Mouse (Mus musculus): Measurements from ENCODE around the gene Slc12a5. TPM values are rescaled to one million over a fixed set of nuclear protein-coding genes. Genes with fewer than 3 reads are reported as not detected.

Gene Slc12a5
- 8.4 and 8.7 TPM in 2 replicates for total RNA-seq (2021)
- long read RNA-seq, experiment 1, partial matches to known transcripts: 0 of 5 reads
- long read RNA-seq, experiment 1, other reads (novel, unspliced or antisense): 5 of 5 reads
- long read RNA-seq, experiment 2, partial matches to known transcripts: 1 of 3 reads
- long read RNA-seq, experiment 2, other reads (novel, unspliced or antisense): 2 of 3 reads

DNA sequence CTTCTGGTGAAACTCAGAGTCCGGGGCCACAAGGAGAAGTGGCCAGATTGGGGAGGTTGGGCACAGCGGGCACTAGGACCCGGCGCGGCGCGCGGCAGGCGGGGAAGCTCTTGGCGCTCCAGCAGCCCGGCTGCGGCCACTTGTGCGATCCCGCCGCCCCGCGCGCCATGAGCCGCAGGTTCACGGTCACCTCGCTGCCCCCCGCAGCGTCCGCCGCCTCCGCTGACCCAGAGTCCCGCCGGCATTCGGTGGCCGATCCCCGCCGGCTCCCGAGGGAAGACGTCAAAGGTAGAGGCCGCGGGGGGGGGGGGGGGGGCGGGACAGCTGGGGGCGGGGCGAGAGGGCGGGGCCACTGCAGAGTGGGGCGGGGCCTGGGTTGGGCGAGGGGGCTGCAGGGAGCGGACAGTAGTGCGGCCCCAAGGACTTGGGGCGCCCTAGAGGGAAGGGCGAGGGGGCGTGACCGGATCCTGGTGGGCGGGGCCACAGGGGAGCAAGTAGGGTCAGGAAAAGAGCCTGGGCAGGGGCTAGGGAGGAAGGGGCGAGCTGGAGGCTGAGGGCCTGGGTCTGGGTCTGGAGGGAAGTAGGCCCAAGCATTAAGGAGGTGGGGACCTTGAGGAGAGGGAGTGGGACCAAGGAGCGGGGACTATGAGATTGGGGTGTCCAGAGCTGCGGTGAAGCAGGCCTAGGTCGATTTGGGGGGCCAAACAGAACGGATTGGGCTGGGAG, at the start of gene Slc12a5:
Gene Slc12a5 (plus strand): TSS at position 87 of the 726 bp plus-strand sequence.
- DNase-seq: peak; percentile 86

DNA sequence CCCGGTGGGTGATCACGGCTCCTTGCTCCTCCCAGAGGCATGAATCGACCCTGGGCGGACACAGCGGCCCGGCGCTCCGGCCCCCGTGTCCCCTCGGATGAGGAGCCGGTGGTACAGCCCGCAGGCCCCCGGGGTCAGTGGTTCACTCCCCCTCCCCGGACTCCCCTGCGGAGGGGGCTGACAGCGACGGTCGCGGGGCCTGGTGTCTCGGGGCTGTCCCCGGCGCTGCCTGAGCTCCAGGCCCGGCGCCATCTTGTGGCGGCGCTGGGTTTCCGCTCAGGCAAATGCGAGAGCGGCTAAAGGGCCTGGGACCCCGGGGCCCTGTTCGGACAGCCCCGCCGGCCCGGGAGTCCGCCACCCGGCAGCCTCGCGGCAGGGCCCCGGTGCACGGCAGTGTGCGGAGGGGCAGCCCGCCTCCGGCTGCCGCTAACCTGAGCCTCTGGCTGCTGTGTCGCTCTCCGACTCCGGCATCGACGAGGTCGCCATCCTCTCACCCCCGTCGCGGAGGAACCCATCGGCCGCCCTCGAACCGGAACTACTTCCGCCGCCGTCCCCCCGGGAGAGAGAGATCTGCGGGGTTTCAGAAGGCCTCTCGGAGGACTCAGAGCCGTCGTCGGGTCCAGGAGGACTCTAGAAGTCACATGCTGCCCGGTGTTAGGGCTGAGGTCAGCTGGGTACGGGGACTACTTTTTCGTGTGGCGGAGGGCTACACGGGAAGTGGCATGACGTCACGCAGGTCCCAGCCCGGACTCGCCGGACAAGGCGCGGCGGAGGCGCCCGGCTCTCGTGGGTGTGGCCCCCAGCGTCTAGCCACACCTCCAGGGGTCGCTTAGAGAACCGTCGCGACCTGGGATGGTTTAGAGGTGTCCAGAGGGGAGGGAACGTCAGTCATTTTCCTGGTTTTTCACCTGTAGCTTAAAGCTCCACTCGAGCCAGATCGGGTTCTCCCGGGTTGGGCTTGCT, 49.2 kb upstream of the Slc12a5 start, which contains the start of gene Zfp335:
Gene Zfp335 (minus strand): TSS at position 672 of the 963 bp plus-strand sequence.
- DNase-seq: peak; percentile 97

DNA sequence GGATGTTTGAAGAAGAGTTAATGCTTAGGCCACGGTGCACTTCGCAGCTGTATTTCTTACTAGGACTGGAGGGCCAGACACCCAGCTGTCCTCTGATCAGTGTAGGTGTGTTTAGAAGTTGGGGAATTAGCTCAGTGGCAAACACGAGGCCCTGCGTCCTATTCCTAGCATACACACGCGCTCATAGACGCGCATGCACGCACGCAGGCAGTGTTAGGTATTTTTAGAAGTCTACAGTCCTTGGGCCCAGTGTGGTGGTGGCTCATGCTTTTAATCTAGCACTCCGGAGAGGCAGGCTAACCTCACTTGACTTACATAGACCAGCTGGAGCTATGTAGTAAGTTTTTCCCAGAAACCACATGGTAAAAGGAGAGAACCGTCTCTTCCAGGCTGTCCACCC, 48.5 kb upstream of the Slc12a5 start:
- peak; percentile 71 for DNase-seq

DNA sequence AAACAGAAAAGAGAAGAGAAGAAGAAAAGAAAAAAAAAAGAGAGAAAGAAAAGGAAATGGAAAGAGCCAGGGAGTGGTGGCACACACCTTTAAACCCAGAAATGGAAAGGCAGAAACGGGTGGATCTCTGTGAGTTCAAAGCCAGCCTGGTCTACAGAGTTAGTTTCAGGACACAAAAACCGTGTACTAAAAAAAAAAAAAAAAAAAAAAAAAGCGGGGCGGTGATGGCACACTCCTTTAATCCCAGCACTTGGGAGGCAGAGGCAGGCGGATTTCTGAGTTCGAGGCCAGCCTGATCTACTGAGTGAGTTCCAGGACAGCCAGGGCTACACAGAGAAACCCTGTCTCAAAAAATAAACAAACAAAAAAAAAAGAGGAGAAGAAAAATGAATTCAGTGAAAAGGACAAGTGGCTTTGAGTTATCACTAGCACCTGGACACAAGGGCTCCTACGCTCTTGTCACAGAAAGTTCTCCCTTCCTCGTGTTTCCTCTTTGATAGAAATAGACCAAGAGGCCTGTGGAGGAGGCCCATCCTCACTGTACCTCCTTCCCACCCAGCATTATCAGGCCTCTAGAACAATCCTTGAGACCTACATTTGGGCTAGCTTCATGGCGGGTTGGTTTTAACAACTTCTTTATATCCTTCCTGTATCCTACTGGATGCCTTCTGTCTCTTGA, 47.7 kb upstream of the Slc12a5 start:
- DNase-seq: no peak

DNA sequence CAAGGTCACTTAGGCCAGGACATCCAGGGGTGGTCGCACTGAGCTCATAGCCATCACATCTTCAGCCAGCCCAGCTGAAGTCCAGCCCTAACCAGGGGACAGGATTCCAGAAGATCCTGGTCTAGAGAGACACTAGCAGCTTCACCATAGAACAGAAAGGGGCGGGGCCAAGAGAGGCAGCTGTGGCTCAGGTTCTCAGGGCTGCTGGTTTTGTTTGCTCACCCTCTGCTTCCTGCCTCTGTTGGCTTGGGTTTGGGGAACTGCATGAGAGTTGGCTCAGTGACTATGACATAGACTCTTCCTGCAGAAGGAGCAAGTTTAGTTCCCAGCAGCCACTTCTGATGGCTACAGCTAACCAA, 47.2 kb upstream of the Slc12a5 start:
- DNase-seq: peak; percentile 55

DNA sequence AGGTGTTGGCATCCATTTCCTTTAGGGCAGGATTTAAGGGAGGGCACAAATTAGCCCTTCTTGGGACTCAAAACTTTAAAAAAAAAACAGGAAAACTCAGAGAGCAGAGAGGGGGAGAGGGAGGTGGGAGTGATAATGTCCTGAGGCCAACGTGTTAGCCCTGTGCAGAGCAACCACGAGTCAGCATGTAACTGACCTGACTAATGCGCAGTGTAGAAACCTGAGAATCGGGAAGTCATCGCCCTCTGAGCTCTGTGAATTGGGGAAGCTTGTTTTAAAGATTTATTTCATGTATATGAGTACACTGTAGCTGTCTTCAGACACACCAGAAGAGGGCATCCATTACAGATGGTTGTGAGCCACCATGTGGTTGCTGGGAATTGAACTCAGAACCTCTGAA, 43.8 kb upstream of the Slc12a5 start:
- no peak for DNase-seq

DNA sequence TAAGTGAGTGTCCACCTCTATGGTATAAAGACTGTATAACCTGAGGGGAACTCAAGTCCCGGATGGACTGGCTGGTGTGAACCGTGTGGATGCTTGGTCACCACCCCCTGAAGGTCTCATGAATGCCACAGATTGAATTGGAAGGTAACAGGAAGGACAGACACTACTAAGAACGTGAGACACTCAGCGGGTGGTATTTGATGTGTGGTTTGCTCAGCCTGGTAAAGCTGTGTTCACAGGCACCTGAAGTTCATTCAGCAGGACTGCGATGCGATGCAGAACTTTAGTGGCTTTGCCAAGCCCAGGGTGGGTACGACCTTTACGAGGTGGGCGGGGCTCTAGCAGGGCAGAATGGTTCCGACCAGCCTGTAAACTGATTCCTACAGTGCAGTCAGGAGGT, 43.2 kb upstream of the Slc12a5 start:
- DNase-seq: no peak

DNA sequence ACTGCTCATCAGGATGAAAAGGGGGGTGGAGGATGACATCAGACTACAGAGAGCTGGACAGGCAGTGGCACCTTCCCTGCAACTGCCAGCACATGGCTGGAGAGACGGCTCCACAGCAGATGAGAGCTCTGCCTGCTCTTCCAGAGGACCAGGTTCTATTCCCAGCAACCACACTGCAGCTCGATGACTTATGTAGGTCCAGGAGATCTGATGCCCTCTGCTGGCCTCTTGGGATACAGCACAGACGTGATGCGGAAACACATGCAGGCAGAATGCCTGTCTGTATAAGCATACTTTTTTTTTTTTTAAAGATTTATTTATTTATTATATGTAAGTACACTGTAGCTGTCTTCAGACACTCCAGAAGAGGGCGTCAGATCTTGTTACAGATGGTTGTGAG, 42.3 kb upstream of the Slc12a5 start:
- DNase-seq: peak; percentile 53

DNA sequence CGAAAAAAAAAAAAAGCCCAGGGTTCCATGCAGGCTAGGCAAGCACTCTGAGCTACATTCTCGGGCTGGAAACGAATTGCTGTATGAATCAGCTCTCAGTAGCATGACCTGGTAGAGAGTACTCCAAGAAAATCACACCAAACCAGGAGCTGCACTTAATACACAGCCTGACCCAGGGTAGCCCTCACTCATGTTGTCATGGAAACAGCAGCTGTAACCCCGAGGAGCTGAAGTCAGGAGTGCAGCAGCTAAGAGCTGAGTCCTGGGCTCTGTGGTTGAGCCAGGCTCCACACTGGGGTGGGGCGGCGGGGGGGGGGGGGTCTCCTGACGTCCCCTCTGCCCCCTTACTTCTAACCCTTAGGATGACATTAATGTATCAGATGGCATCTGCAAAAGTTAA, 38.6 kb upstream of the Slc12a5 start:
- peak; percentile 38 for DNase-seq

DNA sequence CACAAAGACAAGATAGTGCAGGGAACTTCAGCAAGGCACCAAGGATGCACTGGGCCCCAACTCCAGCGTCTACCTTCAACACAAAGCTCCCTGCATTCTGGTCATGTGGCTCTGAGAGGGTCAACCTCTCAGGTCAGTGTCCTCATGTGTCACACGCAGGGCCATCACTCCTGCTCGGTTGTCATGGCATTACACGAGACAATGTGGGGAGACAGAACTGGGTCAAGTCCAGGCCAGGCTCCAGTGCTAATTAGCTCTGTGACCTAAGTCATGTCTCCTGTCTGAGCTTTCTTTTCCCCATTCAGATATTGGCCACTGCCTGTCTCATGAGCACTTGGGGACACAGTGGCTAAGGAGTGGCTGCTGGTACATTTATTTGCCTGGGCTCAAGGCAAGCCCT, 37.3 kb upstream of the Slc12a5 start:
- peak; percentile 68 for DNase-seq

DNA sequence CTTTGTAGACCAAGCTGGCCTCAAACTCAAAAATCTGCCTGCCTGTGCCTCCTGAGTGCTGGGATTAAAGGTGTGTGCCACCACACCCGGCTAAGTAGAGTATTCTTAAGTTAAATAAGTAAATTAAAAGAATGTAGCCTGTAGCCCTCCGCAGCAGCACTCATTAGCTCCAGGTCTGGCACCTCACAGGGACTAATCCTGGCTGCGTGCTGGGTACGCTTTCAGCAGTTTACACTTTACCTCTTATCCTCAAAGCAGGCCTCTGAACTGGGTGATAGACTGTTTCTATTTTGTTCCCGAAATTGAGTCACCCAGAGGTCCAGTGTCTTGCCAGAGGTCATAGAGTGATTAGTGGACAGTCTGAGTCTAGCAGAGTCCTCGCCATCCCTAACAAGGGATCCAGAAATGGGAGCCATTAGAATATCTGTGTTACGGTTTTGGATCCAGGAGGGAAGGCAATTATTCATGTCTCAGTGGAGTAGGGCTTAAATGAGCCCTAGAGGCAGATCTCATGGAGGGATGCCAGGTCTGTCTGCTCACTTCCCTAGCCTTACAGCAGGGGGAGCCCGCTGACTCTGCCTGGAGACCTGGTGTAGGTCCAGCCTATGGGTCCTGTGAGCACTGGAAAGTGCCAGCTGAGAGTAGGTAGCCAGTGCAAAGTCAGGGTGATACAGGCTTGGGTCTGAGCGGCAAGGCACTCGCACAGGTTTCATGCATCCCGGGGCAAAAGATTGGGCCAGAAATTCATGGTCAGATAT, 36.3 kb upstream of the Slc12a5 start:
- DNase-seq: peak; percentile 94

DNA sequence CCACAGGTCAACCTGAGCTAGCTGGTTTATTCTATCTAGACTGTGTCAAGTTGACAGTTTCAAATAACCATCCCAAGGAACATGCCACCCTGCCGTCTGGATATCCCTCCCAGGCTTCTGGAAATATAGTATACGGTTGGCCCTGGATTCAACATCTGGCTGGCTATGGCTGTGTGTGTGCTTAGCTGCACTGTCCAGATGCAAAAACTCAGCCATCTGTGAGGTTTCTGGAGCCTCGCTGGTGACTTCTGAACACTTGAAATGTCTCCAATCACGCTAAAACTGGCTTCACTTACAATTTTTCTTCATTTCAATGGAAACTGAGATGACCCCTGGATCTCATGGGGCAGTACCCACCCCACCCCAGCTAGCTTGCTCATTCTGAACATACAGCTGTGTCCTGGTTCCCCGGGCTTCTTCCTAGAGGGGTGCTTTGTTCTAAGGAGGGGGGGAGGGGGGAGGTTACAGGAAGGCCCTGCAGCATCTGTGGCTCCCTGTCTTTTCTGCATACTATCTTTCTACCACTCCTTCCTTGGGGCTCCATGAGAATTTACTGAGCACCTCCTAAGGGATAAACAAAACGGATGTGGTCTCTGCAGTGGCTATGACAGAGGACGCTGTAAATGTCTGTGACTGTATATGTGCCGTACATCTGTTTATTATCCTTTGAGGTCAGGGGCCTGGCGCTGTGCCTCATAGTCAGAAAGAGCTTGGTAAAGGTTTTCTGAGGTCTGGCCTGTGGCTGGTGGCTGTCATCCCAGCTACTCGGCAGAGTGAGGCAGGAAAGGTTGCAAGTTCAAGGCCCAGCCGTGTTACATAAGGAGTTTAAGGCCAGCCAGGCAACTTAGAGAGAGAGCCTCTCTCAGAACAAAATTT, 29.7 kb upstream of the Slc12a5 start:
- peak; percentile 50 for DNase-seq

DNA sequence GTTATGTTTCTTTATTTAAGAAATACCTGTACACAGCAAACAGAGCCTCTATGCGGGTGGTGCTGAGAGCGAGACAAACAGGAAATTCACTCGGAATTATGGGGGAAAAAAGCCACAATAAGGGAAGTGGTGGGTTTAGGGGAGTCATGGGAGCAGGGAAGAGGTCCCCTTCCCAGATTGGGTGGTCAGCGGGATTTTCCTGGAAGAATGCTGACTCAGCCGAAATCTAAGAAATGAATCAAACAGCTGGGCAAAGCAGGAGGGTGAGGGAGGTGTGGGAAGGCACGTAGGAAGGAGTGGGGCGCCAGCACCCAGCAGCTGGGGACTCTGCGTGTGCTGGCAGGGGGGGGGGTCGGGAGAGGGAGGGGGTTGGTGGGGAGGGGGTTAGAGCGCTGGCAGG, 27.1 kb upstream of the Slc12a5 start:
- no peak for DNase-seq

DNA sequence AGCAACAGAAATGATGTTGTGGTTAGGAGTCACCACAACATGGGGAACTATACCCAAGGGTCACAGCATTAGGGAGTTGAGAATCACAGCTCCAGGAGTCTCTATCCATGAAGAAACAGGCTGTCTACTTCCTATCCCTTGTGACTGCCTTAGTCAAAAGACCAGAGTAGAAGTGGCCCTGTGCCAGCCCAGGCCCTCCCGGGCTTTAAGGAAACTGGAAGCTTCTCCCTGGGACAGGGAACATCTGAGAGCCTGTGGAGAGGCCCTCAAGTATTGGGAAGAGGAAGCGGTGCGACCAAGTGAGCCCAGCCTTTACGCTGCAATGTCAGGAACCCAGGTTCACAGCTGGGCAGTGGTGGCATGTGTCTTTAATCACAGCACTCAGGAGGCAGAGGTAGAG, 24.6 kb upstream of the Slc12a5 start:
- no peak for DNase-seq

DNA sequence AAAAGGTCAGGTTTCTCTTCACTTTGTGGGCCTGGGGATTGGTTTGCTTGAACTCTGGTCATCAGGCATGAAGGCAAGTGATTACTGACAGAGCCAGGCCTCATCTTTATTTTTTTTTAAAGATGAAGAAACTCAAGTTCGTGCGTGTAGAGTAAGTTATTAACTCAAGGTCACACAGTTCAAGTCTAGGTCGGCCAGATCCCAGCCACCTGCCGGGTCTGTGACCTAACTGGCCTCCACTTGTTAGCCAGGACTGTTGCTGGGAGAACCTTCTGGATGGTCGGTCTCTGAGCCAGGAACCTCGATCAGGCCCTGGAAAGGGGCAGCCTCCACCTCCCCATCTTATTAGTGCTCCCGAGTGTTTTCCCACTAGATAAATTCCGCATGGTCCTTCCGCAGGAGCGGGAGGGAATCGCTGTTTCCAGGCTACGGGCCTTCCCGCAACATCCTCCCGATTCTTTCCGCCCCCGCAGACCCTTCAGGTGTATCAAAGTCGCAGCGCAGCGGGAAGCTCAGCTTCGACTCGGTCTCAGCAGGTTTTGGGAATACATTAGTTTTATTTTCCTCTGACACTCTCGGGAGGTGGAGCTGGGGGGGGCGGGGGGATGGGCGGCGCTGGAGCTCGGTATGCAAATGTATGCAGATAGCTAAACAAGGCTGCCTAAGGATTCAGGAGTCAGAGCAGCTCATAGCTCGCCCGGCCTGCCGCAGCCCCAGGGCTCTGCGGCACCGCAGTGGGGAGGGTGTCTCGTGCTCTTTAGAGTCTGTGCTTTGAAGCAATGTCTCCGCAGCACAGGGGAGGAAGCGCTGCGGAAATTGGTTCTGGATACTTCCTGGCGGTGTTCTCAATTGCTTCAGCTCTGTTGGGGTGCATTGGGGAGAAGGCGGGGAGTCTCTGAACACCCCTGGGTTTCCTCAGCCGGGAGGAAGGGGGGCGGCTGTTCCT, 22.2 kb upstream of the Slc12a5 start:
- DNase-seq: peak; percentile 49

DNA sequence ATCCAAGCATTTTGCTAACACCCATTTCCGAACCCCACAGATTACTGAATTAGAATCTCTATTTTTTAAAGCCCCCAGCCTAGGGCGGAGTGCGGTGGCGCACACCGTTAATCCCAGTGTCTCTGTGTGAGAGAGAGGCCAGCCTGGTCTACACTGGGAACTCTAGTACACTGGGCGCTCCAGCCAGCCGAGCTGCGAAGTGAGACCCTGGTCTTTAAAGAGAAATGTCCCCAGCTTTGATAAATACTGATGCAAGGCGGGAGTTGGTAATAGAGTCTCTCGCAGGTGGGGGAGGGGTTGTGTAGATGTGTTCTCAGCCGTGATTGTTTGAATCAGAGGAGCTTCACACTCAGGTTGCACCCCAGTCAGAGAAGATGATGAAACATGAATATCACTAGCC, 21.5 kb upstream of the Slc12a5 start:
- DNase-seq: no peak

DNA sequence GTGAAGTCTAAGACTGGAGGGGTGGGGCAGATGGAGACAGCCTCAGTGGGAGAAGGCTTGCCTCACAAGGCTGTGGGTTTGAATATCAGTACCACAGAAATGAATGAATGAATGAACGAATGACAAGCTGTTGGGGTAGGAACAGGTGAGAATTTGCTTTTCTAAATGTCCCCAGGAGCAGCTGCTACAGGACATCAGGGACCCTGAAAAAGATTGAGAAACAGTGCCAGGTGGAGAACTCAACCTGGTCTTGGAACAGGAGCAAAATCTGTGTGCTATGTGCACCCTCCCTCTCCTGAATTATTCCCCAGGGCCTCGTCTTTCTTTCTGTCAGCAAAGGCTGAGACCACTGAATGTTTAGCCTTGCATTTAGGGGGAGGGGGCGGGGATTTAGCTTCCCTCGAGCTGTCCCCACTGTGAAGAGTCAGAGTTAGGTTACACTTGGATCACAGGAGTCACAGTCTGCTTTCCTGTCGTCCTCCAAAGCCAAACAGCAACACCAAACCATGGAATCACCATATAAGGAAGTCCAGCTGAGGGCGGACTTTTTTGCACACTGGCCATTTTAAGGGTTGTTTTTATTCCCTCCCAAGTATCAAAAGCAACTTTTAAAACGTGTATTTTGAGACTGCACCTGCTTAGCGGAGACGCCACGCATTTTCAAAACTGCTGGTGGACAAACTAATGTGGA, 20.3 kb upstream of the Slc12a5 start, which contains the start of gene Mmp9:
Gene Mmp9 (plus strand): TSS at position 641 of the 691 bp plus-strand sequence.
- DNase-seq: no peak

DNA sequence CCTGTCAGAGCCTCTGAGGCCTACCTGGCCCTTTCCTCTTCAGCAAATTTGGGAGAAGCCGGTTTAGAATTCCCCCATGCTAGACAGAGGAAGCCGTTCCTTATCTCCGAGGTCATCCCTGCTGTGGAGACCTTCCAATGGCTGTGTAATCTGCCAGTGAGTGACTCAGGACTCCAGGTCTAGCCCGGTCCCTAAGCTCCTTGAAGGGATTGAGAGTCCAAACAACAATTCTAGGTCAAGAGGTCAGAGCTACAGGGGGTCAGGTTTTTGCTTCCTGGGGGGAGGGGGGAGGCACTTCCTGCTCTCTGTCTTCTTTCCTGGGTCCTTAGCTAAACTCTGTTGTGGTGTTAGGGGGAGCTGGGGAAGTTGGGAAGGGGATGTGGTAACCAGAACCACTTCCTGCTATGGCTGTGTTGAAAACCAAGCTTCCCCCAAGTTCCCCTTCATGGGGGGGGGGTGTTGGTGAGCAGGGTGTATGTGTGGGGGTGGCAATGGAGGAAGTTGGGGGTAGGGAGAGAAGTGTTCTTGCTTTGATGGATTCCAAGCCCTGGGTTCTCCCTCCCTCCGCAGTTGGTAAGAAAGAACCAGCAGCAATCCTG, 17.8 kb upstream of the Slc12a5 start:
- peak; percentile 56 for DNase-seq
